Mouse (Mus musculus) liver, postnatal 0 days (tissue): ENCODE measurements around the gene Ifnar1. TPM values are rescaled to one million over a fixed set of nuclear protein-coding genes. Genes with fewer than 3 reads are reported as not detected.
A peak's percentile ranks its signal among the peaks of the same experiment; 100 is the strongest.
"Not testable (repeated sequence)": the region's sequence is repeated elsewhere in the genome, so short reads cannot be mapped to it uniquely, and the experiment has no call there.

Experiments used
- ATAC-seq: fragments of 200-750 bp; cut with Nextera tagmentation; 2 replicates; pipeline ENCODE4 v1.8.0; 2017; ENCODE audit warnings: mild to moderate bottlenecking, moderate library complexity
- DNase-seq: peaks from one replicate; pipeline ENCODE4 v3.0.0-alpha.2; 2016
- H3K27ac ChIP-seq: fragments of 300-500 bp; sonication (generic); 2 replicates; pipeline ENCODE4 v1.5.1; 2014; ENCODE audit warnings: antibody characterized with exemption, moderate library complexity, mild to moderate bottlenecking, low read depth
- H3K27me3 ChIP-seq: fragments of 300-500 bp; sonication (generic); 2 replicates; pipeline ENCODE4 v1.6.1; 2014; ENCODE audit warnings: low read length, control low read depth, mixed read lengths; ENCODE audit not compliant: insufficient read depth
- H3K36me3 ChIP-seq: fragments of 300-500 bp; sonication (generic); replicated peaks from 2 replicates; pipeline ENCODE4 v1.6.1; 2014; ENCODE audit warnings: mild to moderate bottlenecking, control low read depth, low read length, moderate library complexity, mixed read lengths; ENCODE audit not compliant: insufficient read depth
- H3K4me1 ChIP-seq: fragments of 300-500 bp; sonication (generic); 2 replicates; pipeline ENCODE4 v1.6.1; 2014; ENCODE audit warnings: antibody characterized with exemption, mild to moderate bottlenecking, control low read depth; ENCODE audit not compliant: insufficient read depth
- H3K4me2 ChIP-seq: fragments of 300-500 bp; sonication (generic); 2 replicates; pipeline ENCODE4 v1.6.1; 2014; ENCODE audit warnings: low read depth, mild to moderate bottlenecking, low read length, moderate library complexity, mixed read lengths
- H3K4me3 ChIP-seq: fragments of 300-500 bp; sonication (generic); 2 replicates; pipeline ENCODE4 v1.5.1; 2014; ENCODE audit warnings: low read depth, low read length
- H3K9ac ChIP-seq: fragments of 300-500 bp; sonication (generic); replicated peaks from 2 replicates; pipeline ENCODE4 v1.6.1; 2014; ENCODE audit warnings: mild to moderate bottlenecking, moderate library complexity
- H3K9me3 ChIP-seq: fragments of 300-500 bp; sonication (generic); 2 replicates; pipeline ENCODE4 v1.6.1; 2016; ENCODE audit warnings: mild to moderate bottlenecking, control low read depth, low read length, mixed read lengths
- CTCF ChIP-seq: sonication (generic); IDR thresholded peaks from 2 replicates; pipeline ENCODE4 v1.5.1; 2016; ENCODE audit warnings: antibody characterized with exemption, low read depth
- EP300 ChIP-seq: IDR thresholded peaks from 2 replicates; pipeline ENCODE4 v1.6.1; 2016; ENCODE audit warnings: antibody characterized with exemption, low read depth, mild to moderate bottlenecking
- WGBS: fragments of 180-500 bp; shearing (Covaris S2); extraction: QIAGEN DNeasy Blood & Tissue Kit; methylation state at CpG from one replicate; pipeline ENCODE4 v1.1.7; 2014; ENCODE audit not compliant: insufficient replicate concordance; 5-methylcytosine and 5-hydroxymethylcytosine counted together
- polyA plus RNA-seq: library from polyadenylated mRNA; unstranded; fragments of >200 nt; fragmentation: Nextera tagmentation; extraction: Ambion mirVana; gene quantifications from 2 replicates; pipeline ENCODE4 v1.2.1, GENCODE M21; 2015

The Ifnar1 gene
- polyA plus RNA-seq, 1 experiment from 2014 or later = 16.3 TPM

DNA sequence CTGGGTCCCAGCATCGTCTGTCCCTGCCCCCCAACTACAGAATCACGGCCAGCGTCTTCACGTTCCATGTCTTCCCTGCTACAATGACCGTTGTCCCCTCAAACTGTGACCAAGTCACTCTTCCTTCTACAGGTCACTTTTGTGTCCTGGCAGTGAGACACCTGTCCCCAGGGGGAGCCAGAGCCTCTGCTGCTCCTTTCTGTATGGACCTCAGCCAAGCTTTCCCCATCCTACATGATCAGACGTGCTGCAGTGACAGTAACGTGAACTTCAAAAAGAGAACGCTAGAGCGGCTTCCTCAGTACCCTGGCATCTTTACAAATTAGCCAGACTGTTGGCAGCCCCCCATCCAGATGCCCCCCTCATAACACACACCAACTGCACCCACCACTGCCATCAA lies 43.5 kb downstream of the Ifnar1 start:
- Histone ChIP-seq H3K9me3 (no peaks in the 10 kb centered on the region), H3K4me3 (no peak overlapping the region), H3K27me3 (no peaks in the 10 kb centered on the region), H3K27ac (no peak overlapping the region), H3K9ac (no peak overlapping the region), H3K4me2 (no peak overlapping the region), H3K36me3 (no peaks in the 10 kb centered on the region), H3K4me1 (peaks cover 24% of the 10 kb centered on the region)
- 76% methylated on average over 9 of the region's 9 CpGs for WGBS
- DNase-seq (no peak), ATAC-seq (no peak)
- TF ChIP-seq CTCF (peak; percentile 56), EP300 (no peak)

DNA sequence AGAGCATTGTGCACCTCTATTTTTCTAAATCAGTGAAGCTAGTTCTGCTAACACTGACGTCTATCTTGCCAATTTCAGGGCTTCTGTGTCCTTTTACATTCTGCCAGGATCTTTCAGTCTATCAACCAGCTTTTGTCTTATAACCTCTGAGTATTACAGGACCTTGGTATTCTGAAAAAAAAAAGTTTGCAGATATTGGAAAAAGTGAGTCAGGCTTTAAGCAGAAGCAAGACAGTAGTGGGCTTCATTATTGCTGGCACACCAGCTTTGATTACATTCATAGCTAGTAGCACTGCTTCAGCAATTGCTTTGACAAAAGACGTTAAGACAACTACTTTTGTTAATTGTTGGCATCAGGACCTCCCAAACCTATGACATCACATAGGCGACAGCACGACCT lies 45.8 kb downstream of the Ifnar1 start:
- DNase-seq = not testable (repeated sequence)

DNA sequence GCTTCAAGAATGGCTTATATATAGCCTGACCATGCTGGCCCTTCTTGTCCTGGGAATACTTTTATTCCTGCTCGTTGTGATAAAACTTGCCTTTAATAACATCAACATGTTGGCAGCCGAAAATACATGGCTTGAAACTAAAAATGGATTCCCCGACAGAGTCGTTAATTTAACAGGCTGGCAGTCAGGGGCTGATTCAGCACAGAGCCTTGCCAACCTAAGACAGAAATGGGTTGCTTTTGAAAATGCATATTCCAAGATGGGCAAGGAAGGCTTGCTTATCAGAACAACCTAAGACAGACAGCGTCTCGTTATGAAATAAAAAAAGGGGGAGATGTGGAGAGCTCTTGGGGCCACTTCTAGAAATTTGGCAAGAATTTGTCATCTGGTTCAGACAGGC lies 46.8 kb downstream of the Ifnar1 start:
- Histone ChIP-seq H3K4me2 (no peak overlapping the region), H3K4me1 (peaks cover 23% of the 10 kb centered on the region), H3K9me3 (no peaks in the 10 kb centered on the region), H3K36me3 (no peaks in the 10 kb centered on the region), H3K9ac (no peak overlapping the region), H3K27me3 (no peaks in the 10 kb centered on the region), H3K27ac (no peak overlapping the region), H3K4me3 (no peak overlapping the region)
- TF ChIP-seq EP300 (no peak), CTCF (no peak)
- ATAC-seq (no peak), DNase-seq (no peak)
- WGBS = 78% methylated on average over 6 of the region's 6 CpGs

More for the DNA sequence above, 45.8 kb downstream of the Ifnar1 start:
- H3K4me1 ChIP-seq = peaks cover 17% of the 10 kb centered on the region
- not testable (repeated sequence) for H3K27ac ChIP-seq, ATAC-seq, H3K36me3 ChIP-seq, H3K4me2 ChIP-seq, H3K27me3 ChIP-seq, H3K4me3 ChIP-seq, H3K9ac ChIP-seq, H3K9me3 ChIP-seq
- WGBS = 81% methylated on average over 4 of the region's 4 CpGs

DNA sequence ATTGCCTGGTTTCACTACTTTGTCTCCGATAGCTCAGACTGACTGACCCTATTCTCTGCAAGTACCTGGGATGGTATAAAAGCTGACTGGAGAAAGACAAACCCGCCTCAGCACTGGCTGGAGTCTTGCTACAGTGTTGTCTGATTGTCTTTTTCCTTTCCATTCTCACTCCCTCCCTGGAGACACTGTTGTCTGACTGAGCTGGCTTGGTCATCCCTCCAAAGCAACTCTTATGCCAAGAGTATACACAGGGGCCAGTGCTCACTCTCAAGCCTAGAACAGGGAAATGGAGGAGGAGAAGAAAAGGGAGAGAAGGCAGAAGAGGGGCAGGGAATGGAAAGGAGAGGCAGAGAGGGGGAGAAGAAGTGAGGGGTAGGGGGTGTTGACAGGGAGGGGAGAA lies 47.4 kb downstream of the Ifnar1 start:
- DNase-seq (no peak), ATAC-seq (no peak)
- WGBS = 62% methylated on average over 2 of the region's 2 CpGs
- Histone ChIP-seq H3K9me3 (no peaks in the 10 kb centered on the region), H3K9ac (no peak overlapping the region), H3K27ac (no peak overlapping the region), H3K27me3 (no peaks in the 10 kb centered on the region), H3K4me1 (peaks cover 24% of the 10 kb centered on the region), H3K4me3 (no peak overlapping the region), H3K36me3 (no peaks in the 10 kb centered on the region), H3K4me2 (no peak overlapping the region)
- TF ChIP-seq EP300 (no peak), CTCF (no peak)

DNA sequence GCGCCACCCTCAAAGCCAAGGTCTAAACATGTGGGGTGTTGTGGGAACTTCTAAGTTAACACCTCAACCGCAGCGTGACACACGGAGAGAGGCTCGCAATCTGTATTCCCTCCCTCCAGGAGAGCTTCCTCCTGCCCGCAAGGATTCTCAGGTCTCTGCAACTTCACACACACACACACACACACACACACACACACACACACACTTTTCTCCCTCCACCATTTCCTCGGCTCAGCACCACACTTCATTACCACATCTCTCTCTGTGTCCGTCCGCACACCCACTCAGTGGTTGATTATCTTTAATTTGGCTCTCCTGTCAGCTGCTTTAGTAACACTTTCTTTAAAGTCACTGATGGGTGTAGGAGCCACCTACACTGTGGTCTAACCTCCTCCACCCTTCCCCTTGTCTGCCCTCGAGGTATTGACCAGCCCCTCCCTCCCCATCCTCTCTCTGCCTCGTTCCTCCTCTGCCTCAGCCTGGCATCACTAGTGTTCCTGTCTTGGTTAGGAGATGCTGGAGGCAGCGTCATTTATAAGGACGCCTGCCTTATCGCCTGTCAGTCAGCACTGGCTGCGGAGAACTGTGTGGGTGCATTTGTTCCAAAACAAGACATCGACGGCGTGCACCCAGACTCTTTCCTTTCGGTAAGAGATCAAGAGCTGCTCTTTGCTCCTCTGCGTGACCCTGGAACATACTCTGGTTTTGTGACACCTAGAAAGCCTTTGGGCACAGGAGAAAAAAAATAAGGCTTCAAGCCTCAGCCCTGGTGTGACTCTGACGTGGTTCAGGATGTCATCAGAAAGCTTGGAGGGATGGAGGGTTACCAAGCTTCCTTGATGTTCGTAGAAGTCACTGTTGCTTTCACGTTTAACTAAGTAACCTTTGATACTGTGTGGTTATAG lies 48.3 kb downstream of the Ifnar1 start:
- Histone ChIP-seq H3K27ac (no peak overlapping the region), H3K9ac (no peak overlapping the region), H3K4me2 (0 out of 2 replicates have a peak overlapping the region, but pooled peaks have one; percentile 7), H3K4me3 (no peak overlapping the region), H3K27me3 (no peaks in the 10 kb centered on the region), H3K9me3 (no peaks in the 10 kb centered on the region), H3K4me1 (peaks cover 29% of the 10 kb centered on the region), H3K36me3 (no peaks in the 10 kb centered on the region)
- TF ChIP-seq EP300 (no peak), CTCF (no peak)
- 44% methylated on average over 23 of the region's 23 CpGs for WGBS
- DNase-seq (no peak), ATAC-seq (no peak)

DNA sequence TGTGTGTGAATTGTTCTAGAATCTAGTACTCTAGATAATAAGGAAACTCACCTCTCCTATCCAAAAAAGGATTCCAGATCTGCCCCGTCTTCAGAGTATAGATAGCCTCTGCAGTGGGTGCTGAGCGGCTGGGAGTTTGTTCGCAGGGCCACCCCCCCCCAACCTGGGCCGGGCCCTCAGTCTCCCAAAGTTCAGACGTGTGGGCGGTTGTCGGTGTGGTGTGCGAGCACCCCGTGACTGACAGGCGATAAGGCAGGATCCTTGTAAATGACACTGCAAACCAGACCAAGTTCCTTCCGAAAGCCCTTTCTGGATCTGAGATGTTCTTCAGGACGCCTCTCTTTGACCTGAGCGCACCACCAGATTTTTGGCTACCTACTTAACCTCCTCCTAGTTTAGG lies 49.4 kb downstream of the Ifnar1 start:
- Histone ChIP-seq H3K9me3 (no peaks in the 10 kb centered on the region), H3K27ac (no peak overlapping the region), H3K4me2 (no peak overlapping the region), H3K4me3 (no peak overlapping the region), H3K36me3 (no peaks in the 10 kb centered on the region), H3K27me3 (no peaks in the 10 kb centered on the region), H3K4me1 (peaks cover 30% of the 10 kb centered on the region), H3K9ac (no peak overlapping the region)
- ATAC-seq (peak; percentile 89), DNase-seq (peak; percentile 92)
- WGBS = 49% methylated on average over 13 of the region's 13 CpGs
- TF ChIP-seq CTCF = no peak
